Mouse (Mus musculus) thymus, adult 2 months (tissue): Measurements from ENCODE around the gene Smoc2.

ENCODE experiments used
- CTCF ChIP-seq: fragments of 200-500 bp; IDR thresholded peaks from 2 replicates; pipeline ENCODE4 v1.5.1; 2012; ENCODE audit warnings: mild to moderate bottlenecking, control low read depth, low read length, moderate library complexity, borderline replicate concordance; ENCODE audit not compliant: control insufficient read depth, poor library complexity, insufficient read depth; ENCODE audit errors: extremely low read depth
- POLR2A ChIP-seq: fragments of 200-500 bp; IDR thresholded peaks from 2 replicates; pipeline ENCODE4 v1.6.1; 2012; ENCODE audit warnings: mild to moderate bottlenecking, low read length, control low read depth, moderate library complexity; ENCODE audit not compliant: control insufficient read depth, poor library complexity, insufficient read depth; ENCODE audit errors: extremely low read depth

DNA sequence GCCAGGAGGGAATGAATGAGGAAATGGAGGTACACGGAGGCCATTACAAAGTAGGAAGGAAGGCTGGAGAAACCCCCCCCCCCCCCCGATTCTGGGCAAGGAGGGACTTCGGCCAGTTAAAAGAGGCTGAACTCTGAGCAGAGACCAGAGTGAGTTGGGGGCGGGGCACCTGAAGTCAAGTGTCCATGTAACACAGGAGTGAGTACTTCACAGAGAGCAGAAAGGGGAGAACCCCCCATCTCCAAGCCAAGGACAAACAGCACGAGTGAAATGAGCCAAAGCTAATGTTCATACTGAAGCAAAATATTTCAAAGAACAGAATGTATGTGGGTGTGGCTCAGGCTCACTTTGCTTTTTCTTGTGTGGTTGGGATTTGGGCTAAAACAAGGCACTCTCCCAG lies 121.7 kb downstream of the Smoc2 start:
- TF ChIP-seq POLR2A (no peak), CTCF (no peak)
